Mouse (Mus musculus): ENCODE results near the gene Scn3a.
A peak's percentile ranks its signal among the peaks of the same experiment; 100 is the strongest.

The Scn3a gene

DNA sequence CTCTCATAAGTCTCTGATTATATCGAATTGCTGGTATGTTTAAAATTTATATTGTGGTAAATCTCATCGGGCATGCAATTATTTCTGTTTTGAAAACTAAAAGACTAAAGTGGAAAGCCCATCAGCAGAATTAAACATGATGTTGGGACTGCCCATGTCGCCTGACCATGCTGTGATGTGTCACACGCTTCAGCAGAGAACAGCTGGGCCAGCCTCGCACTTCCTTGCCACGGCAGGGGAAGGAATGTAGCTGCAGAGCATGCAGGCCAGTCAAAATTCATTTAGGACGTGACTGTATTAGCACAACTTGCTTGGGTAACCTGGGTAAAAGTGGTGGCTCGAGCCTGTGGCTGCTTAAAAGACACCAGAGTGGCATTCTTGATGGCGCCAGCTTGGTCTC is 77.0 kb downstream of the Scn3a start:
- DNase-seq (ENCODE audit: low read depth, low spot score) = no peak

DNA sequence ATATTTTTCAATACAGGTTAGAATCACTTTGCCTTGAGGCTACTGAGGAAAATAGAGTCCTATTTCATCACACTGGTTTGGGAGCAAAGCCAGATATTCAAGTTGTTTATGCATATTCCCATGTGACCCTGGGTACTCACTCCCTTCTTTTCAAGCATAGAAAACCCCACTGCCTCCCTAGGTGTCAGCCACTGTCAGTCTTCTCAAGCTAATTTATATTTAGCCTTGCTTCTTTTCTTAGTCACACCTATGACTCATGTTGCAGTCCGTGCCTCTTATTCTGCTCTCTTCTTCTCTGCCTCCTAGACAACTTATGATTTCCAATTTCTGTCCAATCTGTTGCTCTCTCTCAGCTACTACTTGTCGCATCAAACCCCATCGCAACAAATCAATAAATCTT is 84.0 kb downstream of the Scn3a start:
- no peak for DNase-seq (ENCODE audit: low read depth, low spot score)

DNA sequence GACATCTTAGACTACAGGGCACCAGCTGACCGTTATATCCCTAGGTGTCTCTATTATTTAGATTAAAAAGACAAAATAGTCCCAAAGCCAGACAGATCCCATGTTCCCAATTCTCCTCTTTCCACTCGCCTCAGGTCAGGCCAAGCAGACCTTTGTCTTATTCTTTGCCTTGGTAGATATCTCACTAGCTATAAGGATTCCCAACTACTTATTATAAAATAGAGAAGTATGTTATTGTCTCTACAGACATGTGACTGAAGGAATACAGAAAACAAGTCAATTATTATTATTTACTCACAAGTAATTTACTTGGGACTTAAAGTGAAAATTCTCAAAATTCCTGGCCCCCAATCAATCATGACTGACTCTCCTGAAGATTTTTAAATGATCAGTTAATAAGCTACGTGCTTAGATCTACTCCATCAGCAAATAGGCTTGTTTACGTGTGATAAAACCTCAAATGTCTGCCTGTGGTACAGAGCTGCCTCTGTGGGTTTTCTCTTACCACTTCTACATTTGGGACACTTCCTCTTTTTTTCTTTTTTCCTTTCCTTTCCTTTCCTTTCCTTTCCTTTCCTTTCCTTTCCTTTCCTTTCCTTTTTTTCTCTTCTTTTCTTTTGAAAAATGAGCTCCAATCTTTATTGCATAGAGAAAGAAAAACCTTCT is 86.3 kb downstream of the Scn3a start:
- DNase-seq (ENCODE audit: low read depth, low spot score) = no peak

DNA sequence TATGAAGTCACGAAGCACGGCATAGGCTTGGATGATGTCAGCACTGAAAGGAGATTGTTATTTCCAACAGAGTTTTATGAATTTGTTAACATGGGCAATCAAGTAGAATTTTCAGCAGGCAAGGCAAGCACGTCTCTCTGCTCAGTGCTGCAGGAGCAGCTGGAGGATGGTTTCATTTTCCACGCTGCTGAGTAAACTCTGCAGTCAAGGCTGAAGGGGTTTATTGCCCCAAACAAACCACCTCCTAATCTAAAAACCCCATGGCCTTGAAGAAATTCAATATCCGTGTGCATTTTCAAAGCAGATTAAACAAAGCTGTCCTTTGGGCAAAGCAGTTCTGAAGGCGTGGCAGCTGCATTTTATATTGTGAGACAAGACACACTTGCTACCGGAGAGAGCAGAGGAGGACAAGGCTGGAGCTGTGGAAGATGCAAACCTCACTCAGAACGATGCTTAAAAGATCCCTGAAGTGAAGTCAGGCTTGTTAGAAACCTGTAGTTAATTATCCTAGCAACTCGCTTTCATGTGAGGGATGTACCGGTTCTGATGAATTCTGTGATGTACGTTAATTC is 96.0 kb downstream of the Scn3a start:
- DNase-seq (ENCODE audit: low read depth, low spot score) = no peak

DNA sequence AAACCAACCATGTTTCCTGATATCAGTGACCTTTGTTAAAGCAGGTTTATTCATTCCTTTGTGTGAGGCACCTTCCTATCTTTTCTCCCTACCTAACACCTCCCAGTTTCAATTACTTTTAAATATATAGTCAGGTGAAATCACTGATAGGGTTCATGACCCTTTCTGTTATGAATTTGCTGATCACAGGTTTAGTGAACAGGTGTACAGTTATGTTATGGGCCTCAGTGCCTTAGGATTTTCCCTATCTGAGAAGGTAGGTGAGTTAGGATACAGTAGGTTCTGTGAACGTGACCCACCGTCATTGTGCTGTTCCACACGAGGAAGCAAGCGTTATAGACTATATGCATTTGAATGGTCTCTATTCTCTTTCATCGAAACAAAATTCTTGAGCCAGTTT is 101.7 kb downstream of the Scn3a start:
- DNase-seq (ENCODE audit: low read depth, low spot score) = no peak

DNA sequence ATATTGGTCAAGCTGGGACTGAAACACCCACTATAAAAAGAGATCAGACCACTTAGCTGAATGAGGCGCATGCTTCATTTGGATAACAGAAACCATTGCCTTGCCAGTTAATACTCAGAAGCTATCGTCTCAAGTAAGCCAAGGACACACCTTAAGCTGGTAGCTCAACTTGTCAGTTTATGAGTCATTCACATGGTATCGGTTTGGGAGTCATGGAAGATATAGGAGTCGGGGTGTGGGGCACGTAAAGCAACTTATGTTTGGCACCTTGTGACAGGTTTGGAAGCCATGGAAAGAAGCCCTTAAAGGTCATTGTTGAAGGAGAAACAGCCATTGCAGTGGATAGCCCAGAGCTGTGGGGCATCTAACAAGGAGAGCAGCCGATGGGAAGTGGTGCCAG is 113.7 kb downstream of the Scn3a start:
- no peak for DNase-seq (ENCODE audit: low read depth, low spot score)

DNA sequence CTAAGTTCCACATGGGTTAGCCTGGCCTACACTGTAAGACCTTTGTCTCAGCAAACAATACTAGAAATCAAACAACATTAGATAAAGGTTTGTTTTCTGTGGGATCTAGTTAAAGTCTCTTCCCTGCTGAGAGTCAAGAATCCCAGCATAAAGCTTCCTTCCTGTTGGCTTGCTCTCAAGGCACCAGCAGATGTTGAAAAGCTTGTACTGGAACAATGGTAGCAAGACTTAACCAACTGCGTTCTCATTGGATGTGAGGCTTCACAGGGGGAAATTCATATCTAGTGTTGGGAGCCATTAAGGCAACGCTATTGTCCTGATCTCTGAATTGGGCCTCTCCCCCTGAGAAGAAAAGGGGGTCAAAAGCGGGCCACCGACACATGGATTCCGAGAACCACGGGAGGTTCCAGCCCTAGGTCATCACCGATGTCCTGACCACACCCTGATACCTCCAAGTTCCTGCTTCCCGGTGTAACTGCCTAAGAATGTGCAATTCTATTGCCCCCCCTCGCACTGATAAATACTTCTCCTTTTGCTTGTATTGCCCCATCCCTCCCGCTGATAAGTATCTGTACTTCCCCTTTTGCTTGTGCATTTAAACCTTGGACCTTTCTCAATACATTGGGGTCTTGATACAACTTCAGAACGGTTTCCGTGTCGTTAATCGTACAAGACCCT is 115.9 kb downstream of the Scn3a start:
- DNase-seq (ENCODE audit: low read depth, low spot score) = peak; percentile 97

DNA sequence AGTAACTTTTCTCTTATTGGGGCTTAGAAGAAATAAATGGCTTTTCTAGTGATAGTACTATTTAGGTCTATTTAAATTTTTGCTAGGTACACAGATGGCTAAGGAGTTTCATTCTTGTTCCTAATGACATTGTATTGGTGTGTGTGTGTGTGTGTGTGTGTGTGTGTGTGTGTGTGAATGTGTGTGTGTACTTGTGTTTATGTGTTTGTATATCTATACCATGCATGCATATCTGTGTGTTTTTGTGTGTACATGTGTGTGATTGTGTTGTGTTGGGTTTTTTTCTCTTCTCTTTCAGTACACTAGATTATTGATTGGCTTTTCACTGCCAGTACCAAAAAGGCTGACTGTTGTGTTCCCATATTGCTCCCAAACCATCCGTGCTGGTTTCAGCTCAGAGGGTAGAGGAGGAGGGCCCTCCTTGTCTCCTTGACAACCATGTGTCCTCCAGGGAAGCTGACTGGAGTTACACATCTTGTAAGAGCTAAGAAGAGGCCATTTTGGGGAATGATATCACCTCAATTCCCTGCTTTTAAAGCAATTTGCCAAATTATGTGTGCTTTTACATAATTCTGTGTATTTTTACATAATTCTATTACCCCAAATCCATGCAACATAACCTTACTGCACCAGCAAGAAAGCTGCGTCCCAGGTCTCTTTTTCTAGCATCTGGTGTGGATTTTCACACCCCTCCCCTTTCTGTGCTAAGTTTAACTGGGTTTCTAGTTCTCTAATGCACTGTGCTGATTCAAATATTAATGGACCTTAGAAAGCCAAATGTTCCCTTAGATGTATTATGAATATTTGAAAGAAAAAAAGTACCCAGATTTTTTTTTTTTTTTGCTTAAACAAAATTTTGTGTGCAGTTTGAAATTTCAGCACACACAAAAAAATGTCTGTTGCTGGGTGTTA is 116.7 kb downstream of the Scn3a start:
- peak; percentile 93 for DNase-seq (ENCODE audit: low read depth, low spot score)

DNA sequence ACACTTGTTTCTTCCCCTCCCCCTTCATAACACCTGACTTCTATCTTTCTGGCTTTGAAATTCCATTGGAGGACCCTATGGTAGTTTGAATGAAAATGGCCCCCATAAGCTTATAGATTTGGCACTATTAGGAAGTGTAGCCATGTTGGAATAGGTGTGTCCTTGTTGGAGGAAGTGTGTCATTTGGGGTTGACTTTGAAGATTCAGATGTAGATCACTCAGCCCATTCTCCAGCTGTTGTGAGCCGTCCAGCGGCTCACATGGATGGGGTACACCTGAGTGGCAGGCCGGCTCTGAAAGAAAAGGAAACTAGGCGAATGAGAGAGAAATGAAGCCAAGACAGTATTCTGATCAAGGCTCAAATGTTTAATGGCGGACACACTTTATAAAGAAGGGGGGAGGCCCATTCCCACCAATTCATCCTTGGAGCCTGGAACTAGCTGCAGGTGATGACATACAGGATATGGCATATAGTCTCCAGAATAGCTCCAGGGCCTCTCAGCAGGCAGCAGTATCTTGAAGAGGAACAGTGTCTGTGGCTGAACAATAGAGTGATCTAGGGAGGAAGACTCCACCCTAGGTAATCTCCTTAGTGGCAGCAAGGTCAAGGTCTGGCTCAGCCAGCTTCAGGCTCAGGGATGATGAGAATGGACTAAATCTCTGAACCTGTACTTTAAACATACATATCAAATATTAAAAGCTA is 118.2 kb downstream of the Scn3a start:
- DNase-seq (ENCODE audit: low read depth, low spot score) = peak; percentile 85

DNA sequence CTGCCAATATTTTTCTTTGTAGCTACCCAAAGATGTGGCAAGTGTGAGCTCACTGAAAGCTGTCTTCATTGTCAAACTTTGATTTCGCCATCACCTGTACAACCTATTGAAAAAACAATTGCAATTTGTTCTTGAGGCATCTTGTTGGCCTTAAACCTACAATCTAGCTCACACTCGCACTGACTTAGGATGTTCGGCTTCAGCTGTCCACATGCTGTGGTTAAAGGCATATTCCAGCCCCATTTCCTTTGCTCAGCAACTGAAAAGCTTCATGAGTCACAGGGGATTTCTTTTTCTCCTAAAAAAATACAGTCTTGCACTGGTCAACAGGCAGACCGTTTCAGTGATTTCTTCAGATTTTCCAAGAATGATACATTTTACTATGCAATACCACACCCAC is 124.3 kb downstream of the Scn3a start:
- DNase-seq (ENCODE audit: low read depth, low spot score) = no peak

DNA sequence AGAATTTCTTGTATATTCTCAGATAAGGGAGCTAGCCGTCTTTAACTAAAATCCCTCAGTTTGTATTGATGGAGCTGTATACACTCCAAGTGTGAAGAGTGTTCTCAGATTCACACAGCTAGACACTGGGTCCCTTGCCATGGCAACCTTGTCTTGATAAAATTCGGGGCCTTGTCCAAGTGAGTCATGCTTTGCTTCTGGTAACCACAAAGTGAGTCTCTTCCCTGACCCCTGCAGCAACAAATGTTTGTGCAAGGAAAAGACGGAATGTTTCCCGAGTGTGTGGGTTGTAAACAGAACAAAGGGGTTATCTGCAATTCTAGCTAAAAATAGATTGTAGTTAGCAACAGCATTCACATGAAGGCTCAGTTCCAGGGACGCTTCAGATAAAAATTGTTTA is 125.9 kb downstream of the Scn3a start:
- no peak for DNase-seq (ENCODE audit: low read depth, low spot score)

DNA sequence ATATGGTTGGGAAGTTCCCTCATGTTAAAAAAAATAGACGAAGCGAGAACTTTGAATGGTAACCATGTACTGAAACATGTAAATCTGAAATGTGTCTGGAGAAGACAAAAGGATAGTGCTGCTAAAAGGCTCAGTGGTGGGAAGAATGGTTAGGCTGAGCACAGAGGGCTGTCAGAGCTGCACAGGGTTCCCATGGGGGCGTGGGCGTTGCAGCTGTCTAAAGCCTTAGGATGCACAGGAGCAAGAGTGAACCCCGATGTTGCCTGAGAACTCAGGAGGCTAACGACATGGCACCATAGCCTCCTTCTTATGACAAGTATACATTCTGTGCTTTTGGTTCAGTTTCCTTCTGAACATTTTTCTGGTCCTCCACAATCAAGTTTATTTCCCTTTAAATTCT is 126.3 kb downstream of the Scn3a start:
- DNase-seq (ENCODE audit: low read depth, low spot score) = no peak

DNA sequence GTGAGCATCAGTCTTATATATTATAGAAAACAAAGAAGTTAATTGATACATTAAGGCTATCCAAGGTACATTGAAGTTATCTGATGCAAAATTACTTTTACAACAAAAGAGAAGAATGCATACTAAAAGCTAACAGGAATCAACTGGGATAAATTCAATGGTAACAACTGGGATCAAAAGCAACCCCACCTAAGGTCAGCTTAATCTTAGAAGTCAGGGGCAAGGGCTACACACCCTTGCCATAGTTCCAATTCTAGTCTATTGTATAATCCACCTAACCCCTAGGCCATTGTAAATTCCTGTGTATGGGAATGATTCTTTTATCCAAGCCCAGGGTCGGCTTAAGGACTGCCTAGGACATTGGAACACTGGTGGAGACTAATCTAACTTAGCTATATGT is 130.5 kb downstream of the Scn3a start:
- no peak for DNase-seq (ENCODE audit: low read depth, low spot score)

DNA sequence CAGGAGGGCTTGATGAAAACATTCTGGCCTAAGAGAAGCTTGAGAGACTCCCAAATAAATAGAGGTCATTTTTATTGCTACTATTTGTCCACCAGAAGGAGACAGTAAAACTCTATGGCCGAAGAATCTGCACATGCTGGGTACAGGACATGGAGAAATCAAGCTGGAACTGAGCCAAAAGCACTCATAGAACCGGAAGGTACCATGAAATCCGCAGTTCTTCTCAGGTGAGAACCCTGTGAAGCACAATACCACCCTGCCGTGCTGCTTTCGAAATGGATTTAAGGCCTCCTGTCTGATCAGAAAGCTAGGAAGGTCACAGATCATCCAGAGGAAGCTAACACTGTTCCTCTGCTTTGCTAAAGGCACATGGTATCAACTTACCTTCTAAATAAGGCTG is 143.9 kb downstream of the Scn3a start:
- DNase-seq (ENCODE audit: low read depth, low spot score) = peak; percentile 73

DNA sequence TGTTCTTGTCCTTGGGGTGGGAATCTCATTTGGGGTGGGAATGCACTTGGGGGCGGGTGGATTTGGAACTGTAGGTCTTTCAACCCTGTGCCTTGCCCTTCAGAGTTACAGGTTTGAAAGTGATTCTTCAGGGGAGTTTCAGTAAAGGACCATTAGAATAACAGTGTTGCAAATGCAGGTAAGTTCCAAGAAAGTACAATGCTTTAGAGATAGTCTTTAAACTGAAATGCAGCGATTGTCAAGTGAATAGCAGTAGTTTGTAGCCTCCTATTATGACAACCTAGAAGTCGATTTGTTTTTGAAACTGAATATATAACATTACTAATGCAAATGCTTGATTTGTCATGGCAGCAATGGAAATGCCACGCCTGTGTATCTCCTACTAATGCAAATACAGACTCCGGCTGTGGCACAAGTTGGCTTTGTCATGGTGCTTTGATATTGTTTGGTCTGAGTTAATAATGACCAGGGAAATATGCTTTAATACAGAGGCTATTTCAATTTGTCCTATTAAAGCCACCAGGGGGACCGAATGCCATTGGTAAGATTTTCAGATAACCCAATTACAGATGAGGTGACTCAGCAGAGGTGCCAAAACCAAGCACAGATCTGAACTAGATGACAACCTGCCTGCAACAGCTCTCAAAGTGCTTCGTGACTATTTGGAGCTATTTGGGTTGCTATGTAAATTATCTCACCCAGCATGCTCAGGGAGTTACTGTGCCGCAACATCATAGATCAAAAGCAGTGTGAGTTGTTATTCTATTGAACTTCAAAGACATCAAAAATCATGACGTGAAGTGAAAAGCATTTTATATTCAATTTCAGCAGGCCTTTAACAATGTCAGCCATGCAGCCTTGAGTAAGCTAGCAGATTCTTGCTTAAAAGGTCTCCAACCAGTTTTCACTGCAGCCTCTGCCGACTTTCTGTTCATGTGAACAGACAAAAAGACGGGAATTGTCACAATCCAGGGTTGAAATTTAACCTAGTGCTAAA is 145.9 kb downstream of the Scn3a start:
- peak; percentile 72 for DNase-seq (ENCODE audit: low read depth, low spot score)

DNA sequence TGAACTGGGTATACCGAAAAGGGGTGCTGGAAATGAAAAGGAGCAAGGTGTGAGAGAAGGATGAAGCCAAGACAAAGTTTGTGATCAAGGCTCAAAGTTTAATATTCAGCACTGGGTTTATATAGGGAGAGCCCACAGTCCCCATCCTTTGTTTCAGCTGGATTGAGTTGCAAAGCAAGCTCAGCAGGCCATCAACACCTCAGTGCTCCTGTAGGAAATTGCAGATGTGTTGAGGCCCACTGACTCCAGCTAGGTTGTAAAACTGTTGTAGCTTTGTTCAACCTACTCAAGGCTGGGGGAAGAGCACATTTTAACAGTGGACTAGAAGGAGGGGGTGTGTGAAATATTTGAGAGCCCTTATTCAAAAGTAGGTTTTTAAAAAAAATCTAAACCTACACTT is 148.8 kb downstream of the Scn3a start:
- DNase-seq (ENCODE audit: low read depth, low spot score) = peak; percentile 76

DNA sequence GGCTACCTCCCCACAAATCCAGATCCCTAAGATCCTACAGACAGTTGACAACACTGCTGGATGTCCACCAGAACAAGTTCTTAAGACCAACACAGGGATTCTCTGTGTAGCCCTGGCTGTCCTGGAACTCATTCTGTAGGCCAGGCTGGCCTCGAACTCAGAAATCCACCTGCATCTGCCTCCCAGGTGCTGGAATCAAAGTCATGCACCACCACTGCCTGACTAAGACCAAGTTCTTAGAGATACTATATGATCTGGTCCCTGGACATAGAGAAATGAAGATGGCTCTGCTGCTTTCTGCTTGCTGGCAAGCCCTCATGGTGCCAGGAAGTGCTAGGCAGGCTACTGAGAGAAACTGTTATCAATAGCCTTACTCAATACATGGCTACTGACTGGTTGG is 150.9 kb downstream of the Scn3a start:
- no peak for DNase-seq (ENCODE audit: low read depth, low spot score)

DNA sequence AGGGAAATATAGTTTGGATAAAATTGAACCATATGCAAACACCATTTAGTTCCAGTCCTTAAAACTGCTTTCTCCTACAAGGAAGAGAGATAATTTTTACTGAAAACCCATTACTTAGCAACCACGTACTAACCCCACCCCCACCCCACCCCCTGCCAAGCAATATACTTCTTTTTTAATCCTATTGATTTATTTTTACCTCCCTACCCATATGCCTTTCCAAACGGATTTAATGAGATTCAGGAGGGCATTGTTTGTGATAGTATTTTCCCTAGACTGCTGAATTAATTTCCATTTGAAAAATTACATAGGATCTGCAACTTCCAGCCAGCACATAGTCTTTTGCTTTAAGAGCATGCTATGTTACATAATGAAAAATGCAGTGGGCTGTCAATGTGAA is 152.1 kb downstream of the Scn3a start:
- no peak for DNase-seq (ENCODE audit: low read depth, low spot score)

DNA sequence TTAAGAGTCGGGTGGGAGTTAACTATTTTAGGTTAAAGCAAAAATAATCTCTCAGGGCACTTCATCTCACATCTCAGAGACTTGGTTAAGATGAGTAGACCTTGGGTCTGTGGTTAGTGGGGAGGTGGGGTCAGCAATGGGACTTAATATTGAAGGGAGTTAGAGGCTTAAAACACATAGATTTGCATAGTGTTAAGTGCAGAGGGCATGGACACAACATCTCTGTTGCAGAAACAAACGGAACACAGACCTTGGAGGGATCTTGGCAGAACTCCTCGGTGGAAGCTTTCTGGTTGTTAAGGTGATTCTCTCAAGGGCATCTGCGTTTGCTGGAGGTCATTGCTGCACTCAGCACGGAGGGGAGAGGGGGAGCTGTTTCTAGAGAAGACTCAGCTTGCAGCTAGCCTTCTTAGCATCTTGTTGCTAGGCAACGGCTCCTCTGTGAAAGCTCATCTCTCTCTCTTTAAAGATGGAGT is 152.6 kb downstream of the Scn3a start:
- peak; percentile 98 for DNase-seq (ENCODE audit: low read depth, low spot score)

DNA sequence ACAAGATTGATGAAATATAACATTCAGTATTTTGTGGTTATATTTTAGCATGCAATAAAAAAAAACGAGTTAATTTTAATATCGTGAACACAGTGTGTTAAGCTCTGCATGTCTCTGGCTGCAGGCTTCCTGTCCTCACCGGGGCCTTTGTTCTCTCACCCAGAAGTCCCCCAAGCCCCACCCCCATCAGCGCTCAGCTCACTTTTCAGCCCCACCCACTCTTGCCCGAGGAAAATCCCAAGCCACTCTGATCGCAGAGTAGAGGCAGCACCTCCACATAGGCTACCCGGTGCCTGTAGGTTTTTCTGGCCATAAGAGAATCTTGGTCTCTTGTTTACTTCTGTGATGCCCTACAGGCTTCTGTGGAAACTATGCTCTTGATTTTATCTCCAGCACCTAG is 153.2 kb downstream of the Scn3a start:
- DNase-seq (ENCODE audit: low read depth, low spot score) = peak; percentile 84
